Mouse (Mus musculus) embryonic fibroblast, embryonic 13.5 days (primary cell): ENCODE data around the gene T2.

Source experiments
- CTCF ChIP-seq: IDR thresholded peaks from 2 replicates; pipeline ENCODE4 v1.5.1; 2011; ENCODE audit warnings: mild to moderate bottlenecking, control low read depth, low read length, moderate library complexity, borderline replicate concordance; ENCODE audit not compliant: insufficient read depth
- POLR2A ChIP-seq: IDR thresholded peaks from 2 replicates; pipeline ENCODE4 v1.6.1; 2011; ENCODE audit warnings: low read depth, mild to moderate bottlenecking, control low read depth, low read length, moderate library complexity

DNA sequence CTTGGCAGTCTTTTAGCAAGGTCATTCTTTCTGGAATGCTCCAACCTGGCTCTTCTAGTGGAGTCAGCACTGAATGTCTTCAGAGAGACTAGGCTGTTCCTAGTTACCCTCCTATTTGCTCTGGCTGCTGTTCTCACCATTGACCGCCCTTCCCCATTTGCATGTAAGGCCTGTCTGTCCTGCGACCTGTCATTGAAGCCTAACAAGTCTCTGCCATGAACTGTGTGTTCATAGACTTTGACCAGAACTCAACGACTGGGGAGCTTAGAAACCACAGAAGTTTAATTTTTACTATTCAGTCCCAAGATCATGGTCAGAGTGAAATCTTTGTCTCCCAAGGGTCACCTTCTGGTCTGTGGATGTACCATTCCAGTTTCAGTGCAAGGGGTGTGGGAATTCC is 41.8 kb upstream of the T2 start:
- TF ChIP-seq POLR2A (no peak), CTCF (no peak)
